Mouse (Mus musculus) spleen, adult 18-20 months (tissue): Measurements from ENCODE around the gene Dnajc15.
"Not testable (repeated sequence)": the region's sequence is repeated elsewhere in the genome, so short reads cannot be mapped to it uniquely, and the experiment has no call there.

ENCODE experiments used
- DNase-seq, 2 experiments: peaks; one replicate each; pipeline ENCODE4 v3.0.0; 2022; ENCODE audit warnings: mixed read lengths in 2 of 2

The Dnajc15 gene

GRCm38 (mm10) chr14:77874304-77875241, at the start of gene Dnajc15:
Dnajc15 (minus strand) TSS chr14:77875125.
- peak; percentile 74 to 92 for DNase-seq

DNA sequence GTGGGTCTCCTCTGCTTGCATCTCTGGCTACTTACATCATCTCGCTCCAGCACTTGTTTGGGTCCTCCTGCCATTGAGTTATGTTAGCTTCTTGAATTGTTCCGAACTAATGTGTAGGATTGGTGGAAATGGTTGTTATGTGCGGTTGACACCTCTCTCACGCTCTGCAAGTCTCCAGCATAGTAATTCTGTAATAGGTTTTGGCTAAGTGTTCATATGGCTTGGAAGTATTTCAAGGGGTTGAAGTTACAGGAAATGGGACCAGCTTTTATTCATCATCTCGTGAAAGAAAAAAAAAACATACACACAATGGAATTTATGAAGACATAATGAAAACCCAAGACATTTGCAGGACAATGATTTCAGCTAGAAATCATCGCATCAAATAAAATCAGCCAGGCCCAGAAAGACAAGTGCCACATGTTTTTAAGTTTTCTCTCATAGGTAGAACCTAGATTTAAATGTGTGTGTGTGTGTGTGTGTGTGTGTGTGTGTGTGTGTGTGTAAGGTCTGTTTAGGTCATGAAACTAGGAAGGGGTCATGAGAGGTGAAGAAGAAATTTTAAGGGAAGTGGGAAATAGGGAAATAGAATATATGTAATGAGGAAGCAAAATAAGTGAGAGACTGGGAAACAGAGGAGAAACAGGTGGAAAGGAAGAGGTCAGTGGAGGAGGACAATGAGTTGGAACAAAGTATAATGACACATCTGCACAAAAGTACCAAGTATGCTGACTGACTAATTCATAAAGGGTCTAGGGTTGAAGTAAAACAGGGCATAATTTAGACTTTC, 48.3 kb upstream of the Dnajc15 start:
- DNase-seq = no peak

- no peak for DNase-seq
These were observed 46.7 kb upstream of the Dnajc15 start for GRCm38 (mm10) chr14:77921641-77922040.

GRCm38 (mm10) chr14:77915776-77916175, 40.9 kb upstream of the Dnajc15 start:
- DNase-seq = no peak

GRCm38 (mm10) chr14:77906586-77906985, 31.7 kb upstream of the Dnajc15 start:
- DNase-seq = no peak

- DNase-seq = no peak
These were observed 30.5 kb upstream of the Dnajc15 start for GRCm38 (mm10) chr14:77905466-77905865.

DNA sequence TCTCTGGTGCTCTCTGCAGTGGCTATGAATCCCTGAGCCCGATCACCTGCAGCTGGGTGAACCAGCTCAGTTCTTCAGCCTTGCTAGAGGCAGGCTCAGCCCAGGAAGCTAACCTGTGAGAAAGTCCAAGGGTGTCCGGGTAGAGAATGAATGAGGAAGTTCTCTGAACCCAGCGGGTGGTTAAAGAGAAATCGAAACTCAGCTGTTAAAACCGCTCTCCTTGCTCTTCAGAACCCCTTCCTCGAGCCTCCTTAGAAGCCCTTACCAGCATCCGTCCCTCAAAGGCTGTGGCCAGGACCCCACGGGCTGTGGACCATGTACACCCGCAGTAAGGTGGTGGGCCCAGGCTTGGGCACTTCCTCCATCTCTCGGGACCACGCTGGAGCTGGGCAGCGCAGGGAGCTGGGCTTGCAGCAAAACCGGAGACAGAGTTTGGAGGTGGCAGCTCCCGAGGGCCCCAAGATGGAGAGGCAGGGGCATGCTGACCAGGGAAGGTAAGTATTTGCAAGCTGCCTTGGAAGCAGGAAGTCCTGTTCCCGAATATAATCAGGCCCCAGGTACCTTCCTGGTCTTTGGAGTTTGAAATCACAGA, 29.3 kb upstream of the Dnajc15 start, which contains the start of gene Epsti1:
Epsti1 (plus strand) TSS at position 69 of the 592 bp plus-strand sequence.
- DNase-seq = peak; percentile 32 to 50

- no peak for DNase-seq
These were observed 27.6 kb upstream of the Dnajc15 start for GRCm38 (mm10) chr14:77902541-77902940.

DNA sequence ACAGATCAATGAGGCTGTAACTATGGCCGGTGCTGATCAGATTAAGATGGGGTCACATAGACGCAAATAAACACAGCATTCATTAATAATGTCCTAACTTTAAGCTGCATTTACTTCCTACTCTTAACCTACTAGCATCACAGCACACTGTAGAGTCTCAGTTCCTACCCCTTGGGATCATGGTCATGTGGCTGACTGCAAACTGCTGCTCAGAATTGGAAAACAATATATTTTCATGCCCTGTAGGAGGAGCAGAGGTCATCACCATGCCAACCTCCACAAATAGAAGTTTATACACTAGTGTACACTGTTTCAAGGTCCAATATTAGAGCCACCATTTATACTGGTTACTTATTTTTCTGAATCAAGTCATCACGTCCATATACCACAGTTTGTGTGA, 21.0 kb upstream of the Dnajc15 start:
- DNase-seq = no peak

DNA sequence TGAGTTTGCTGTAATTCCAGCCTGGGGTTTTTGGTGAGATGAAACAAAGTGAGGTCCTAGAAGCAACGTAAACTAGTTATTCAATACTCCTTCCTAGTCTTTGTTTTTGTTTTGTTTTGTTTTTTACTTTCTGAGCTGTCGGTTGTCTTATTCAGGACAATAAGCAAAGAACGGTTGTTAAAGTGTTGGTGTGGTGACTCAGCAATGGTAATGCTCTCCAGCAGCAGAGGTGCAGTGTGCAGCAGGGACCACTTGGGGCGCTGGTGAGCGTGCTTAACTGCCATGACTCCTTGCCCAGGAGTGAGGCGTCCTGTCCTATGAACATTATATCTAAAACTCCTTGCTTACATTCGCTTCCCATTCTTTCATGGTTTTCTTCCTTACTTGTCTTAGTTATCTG, 15.0 kb upstream of the Dnajc15 start:
- no peak for DNase-seq

GRCm38 (mm10) chr14:77886941-77887340, 12.0 kb upstream of the Dnajc15 start:
- DNase-seq = no peak

DNA sequence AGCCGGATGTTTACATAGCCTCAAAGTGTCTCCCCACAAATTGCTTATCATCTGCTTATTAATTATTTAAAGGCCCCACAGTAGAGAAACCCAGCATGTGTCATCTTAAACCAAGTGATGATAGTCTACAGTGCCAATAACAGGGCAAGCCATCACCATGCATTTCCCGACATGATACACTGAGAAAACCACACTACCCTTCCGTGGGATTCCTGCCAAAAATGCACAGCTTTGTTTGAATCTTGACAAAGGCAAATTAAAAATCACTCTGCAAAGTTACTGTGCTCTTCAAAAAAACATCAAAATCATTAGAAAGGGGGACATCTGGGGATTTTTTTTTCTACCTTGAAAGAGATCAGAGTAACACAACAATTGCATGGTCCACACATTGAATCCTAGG, 11.5 kb upstream of the Dnajc15 start:
- no peak for DNase-seq

GRCm38 (mm10) chr14:77882669-77883068, 7.7 kb upstream of the Dnajc15 start:
- DNase-seq = no peak

GRCm38 (mm10) chr14:77881998-77882397, 7.1 kb upstream of the Dnajc15 start:
- DNase-seq = no peak

DNA sequence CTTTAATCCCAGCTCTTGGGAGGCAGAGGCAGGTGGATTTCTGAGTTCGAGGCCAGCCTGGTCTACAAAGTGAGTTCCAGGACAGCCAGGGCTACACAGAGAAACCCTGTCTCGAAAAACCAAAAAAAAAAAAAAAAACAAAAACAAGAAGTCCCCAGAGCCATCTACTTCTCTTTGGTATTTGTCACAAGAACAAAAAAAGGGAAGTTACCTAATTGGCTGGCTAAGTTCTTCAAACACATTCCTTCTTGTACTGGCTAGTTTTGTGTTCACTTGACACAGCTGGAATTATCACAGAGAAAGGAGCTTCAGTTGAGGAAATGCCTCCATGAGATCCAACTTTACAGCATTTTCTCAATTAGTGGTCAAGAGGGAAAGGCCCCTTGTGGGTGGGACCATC, 3.0 kb upstream of the Dnajc15 start:
- DNase-seq = not testable (repeated sequence)

DNA sequence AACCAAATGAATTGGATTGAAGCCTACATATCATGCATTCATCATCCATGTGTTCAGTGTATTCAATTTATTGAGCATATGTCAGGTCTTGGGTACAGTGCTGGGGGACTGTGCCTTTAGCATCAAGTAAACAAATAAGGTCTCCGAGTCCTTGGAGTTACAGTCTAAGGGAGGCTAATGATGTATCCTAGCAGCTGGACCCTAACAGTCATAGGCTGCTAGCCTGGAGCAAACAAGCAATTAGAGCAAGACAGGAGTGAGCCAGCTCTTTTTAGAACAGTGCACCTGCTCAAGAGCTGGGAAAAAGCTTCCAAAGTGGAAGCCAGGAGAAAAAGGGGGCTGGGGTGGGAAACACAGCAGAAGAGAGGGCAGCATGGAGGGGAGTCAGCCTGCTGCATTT, 1.3 kb upstream of the Dnajc15 start:
- DNase-seq = no peak

GRCm38 (mm10) chr14:77871380-77871975, 3.4 kb downstream of the Dnajc15 start:
- DNase-seq = no peak

DNA sequence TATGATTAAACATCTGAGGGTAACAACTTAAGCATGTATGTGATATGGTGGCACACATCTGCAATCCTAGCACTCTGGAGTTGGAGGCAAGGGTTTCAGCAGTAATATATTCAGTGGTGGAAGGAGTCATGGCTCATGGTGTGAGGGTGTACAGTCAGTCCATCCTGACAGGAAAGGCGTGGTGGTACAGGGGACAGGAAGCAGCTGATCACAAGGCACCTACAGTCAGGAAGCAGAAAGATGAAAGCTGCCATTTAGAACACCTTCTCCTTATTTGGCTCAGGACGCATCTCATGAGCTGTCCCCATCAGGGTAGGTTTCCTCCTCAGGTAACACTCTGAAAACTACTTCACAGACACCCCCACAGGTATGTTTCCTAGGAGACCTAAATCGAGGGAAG, 4.0 kb downstream of the Dnajc15 start:
- DNase-seq = no peak

GRCm38 (mm10) chr14:77867601-77868000, 7.3 kb downstream of the Dnajc15 start:
- no peak for DNase-seq

DNA sequence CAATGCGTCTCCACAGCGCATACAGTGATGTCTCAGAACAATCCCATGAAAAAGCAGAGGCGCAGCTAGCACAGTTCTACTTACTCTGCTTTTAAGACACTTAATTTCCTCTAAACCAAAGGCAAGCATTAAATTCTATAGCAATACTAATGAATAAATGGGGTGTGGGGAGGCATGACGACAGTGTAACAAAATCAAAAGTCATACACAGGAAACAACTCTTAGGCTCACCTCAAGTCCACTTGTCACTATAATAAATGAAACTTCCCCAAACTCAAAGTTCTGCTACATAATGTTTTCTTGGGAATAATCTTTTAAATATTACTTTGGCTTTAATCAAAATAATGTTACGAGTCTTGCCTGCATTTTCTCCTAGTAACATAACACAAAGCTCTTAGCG, 10.4 kb downstream of the Dnajc15 start:
- DNase-seq = no peak

GRCm38 (mm10) chr14:77864051-77864450, 10.9 kb downstream of the Dnajc15 start:
- DNase-seq = no peak

DNA sequence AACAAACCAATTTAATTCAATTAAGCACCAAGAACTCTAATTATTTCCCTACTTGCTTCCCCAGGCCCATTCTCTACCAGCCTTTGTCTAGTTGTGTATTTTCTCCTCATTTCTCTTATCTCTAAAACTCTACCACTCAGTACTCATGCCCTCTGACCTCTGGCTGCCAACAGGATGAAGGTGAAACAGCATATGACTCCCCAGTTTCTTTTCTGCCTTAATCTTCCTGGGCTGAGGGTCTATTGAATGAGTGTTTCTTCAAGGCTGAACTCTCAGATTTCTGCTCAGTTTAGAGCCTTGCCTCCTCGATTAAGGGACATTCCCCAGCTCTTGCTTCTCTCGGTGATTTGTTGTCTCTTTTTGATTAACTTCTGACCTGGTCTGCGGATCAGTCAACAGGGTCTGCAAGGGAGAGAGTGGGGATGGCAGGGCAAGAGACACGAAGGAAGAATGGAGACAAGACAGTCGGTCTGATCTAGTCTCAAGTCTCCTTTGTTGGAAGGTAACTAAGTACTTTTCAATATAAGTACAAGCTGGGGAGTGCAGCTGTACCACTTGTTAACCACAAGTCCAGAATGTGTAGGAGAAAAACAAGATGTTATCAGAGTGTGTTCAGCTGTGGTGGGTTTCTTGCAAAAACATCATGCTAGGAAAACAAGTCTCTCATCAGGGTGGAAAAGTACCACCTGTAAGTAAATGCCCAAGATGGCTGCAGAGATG, 13.9 kb downstream of the Dnajc15 start:
- DNase-seq = no peak
